In genomic region chr9:66915869-66916785, GRCm38 (mm10) we compare ENCODE assay signal across 11 mouse cellular contexts. TPM values are rescaled to one million over a fixed set of nuclear protein-coding genes. Genes with fewer than 3 reads are reported as not detected.
A peak's percentile ranks its signal among the peaks of the same experiment; 100 is the strongest.
DNase-seq lines count a peak whose midpoint lies in the region; ATAC-seq and TF ChIP-seq lines count a peak whose summit lies in the region.
"Had no signal": no experiment of that assay in that cellular context is flagged by ENCODE, and none has a peak within 500 bp of the region (broad histone marks: within the 10 kb centered on the region; RNA-seq: fewer than 3 reads in every experiment).

No protein-coding gene starts in this region.

- H3K36me3 ChIP-seq in heart, embryonic 10.5 days: peaks cover 4% of the 10 kb centered on the region; the same call in 1 of the 2 replicates
- no peaks in the 10 kb centered on the region for H3K36me3 ChIP-seq in stomach, embryonic 15.5 days
- no peaks in the 10 kb centered on the region for H3K36me3 ChIP-seq in stomach, postnatal 0 days (ENCODE audit: control insufficient read depth, insufficient read depth, low read length)
- H3K36me3 ChIP-seq in liver, embryonic 12.5 days: peaks cover 27% of the 10 kb centered on the region
- no peaks in the 10 kb centered on the region for H3K36me3 ChIP-seq in forebrain, postnatal 0 days (ENCODE audit: insufficient read depth)
- H3K36me3 ChIP-seq: lung, embryonic 15.5 days had no signal

- H3K9ac ChIP-seq in stomach, embryonic 15.5 days: no peak overlapping the region
- H3K9ac ChIP-seq in stomach, postnatal 0 days (ENCODE audit: low read length): no peak overlapping the region
- H3K9ac ChIP-seq in liver, embryonic 12.5 days: peak overlapping the region; percentile 99
- no peak overlapping the region for H3K9ac ChIP-seq in forebrain, postnatal 0 days
- H3K9ac ChIP-seq: lung, embryonic 15.5 days; neural tube, embryonic 13.5 days had no signal

- no peaks in the 10 kb centered on the region for H3K27me3 ChIP-seq in heart, embryonic 10.5 days (ENCODE audit: insufficient read depth, poor library complexity, severe bottlenecking)
- H3K27me3 ChIP-seq in stomach, embryonic 15.5 days (replicated peaks): no peaks in the 10 kb centered on the region
- H3K27me3 ChIP-seq in stomach, postnatal 0 days (ENCODE audit: control insufficient read depth, insufficient read depth, low read length): no peaks in the 10 kb centered on the region
- no peaks in the 10 kb centered on the region for H3K27me3 ChIP-seq in liver, embryonic 12.5 days (replicated peaks)
- no peaks in the 10 kb centered on the region for H3K27me3 ChIP-seq in forebrain, postnatal 0 days (ENCODE audit: insufficient read depth, low read length)
- H3K27me3 ChIP-seq: lung, embryonic 15.5 days; neural tube, embryonic 13.5 days had no signal

- intact Hi-C loops in heart, postnatal 14 days (cut with DNase I): loop anchor here (5.0 kb wide), 1 partner anchor 44 kb away; no protein-coding TSS in a partner anchor

- TF ChIP-seq EP300 in stomach, postnatal 0 days (optimal IDR thresholded peaks at IDR 0.05): no peak

- DNase-seq in heart, embryonic 10.5 days (ENCODE audit: low spot score): no peak
- no peak for DNase-seq in heart, postnatal 14 days
- DNase-seq in stomach, postnatal 0 days (ENCODE audit: low spot score): no peak
- DNase-seq in thymus, postnatal 25 days: peak; percentile 33
- no peak for DNase-seq in urinary bladder, adult 2 months (ENCODE audit: low spot score)
- DNase-seq in forebrain, postnatal 0 days: no peak
- DNase-seq: kidney, postnatal 4 days had no signal

- peaks cover 36% of the 10 kb centered on the region for H3K4me1 ChIP-seq in heart, embryonic 10.5 days
- H3K4me1 ChIP-seq in stomach, embryonic 15.5 days: peaks cover 26% of the 10 kb centered on the region
- H3K4me1 ChIP-seq in stomach, postnatal 0 days (replicated peaks; ENCODE audit: control insufficient read depth, insufficient read depth): no peaks in the 10 kb centered on the region
- peaks cover 85% of the 10 kb centered on the region for H3K4me1 ChIP-seq in liver, embryonic 12.5 days
- peaks cover 8% of the 10 kb centered on the region for H3K4me1 ChIP-seq in forebrain, postnatal 0 days (ENCODE audit: insufficient read depth)

- TF ChIP-seq CTCF in stomach, postnatal 0 days (IDR thresholded peaks at IDR 0.05; ENCODE audit: low read depth): no peak
- no peak for TF ChIP-seq CTCF in forebrain, postnatal 0 days (IDR thresholded peaks at IDR 0.05; ENCODE audit: low read depth)

- 65% methylated on average over 9 of the region's 9 CpGs for WGBS in heart, embryonic 10.5 days
- WGBS in stomach, embryonic 15.5 days: 73% methylated on average over 9 of the region's 9 CpGs
- 73% methylated on average over 9 of the region's 9 CpGs for WGBS in stomach, postnatal 0 days
- WGBS in liver, embryonic 12.5 days (ENCODE audit: insufficient replicate concordance): 18% methylated on average over 9 of the region's 9 CpGs
- WGBS in forebrain, postnatal 0 days: 88% methylated on average over 9 of the region's 9 CpGs

- no peak overlapping the region for H3K4me3 ChIP-seq in heart, embryonic 10.5 days
- no peak overlapping the region for H3K4me3 ChIP-seq in stomach, embryonic 15.5 days (replicated peaks)
- no peak overlapping the region for H3K4me3 ChIP-seq in stomach, postnatal 0 days (ENCODE audit: low read depth, low read length)
- H3K4me3 ChIP-seq in liver, embryonic 12.5 days: peak overlapping the region; percentile 96
- no peak overlapping the region for H3K4me3 ChIP-seq in forebrain, postnatal 0 days (ENCODE audit: low read depth, low read length)
- H3K4me3 ChIP-seq: lung, embryonic 15.5 days; neural tube, embryonic 13.5 days had no signal

- peak overlapping the region; percentile 10 for H3K4me2 ChIP-seq in stomach, embryonic 15.5 days
- no peak overlapping the region for H3K4me2 ChIP-seq in stomach, postnatal 0 days (replicated peaks; ENCODE audit: low read depth)
- peak overlapping the region; percentile 96 for H3K4me2 ChIP-seq in liver, embryonic 12.5 days
- H3K4me2 ChIP-seq in forebrain, postnatal 0 days (ENCODE audit: low read depth): no peak overlapping the region

- no peak for ATAC-seq in stomach, embryonic 15.5 days (ENCODE audit: insufficient read depth, low FRiP score, low read depth)
- ATAC-seq in stomach, postnatal 0 days (ENCODE audit: low FRiP score, low TSS enrichment): no peak
- ATAC-seq in liver, embryonic 12.5 days: peak; percentile 72
- ATAC-seq in forebrain, postnatal 0 days: no peak

- peak overlapping the region; percentile 42; the same call in 1 of the 2 replicates for H3K27ac ChIP-seq in heart, embryonic 10.5 days
- H3K27ac ChIP-seq in stomach, embryonic 15.5 days: peak overlapping the region; percentile 33; the same call in 1 of the 2 replicates
- no peak overlapping the region for H3K27ac ChIP-seq in stomach, postnatal 0 days (replicated peaks)
- H3K27ac ChIP-seq in liver, embryonic 12.5 days: peak overlapping the region; percentile 95
- H3K27ac ChIP-seq in forebrain, postnatal 0 days (ENCODE audit: low read depth, low read length): no peak overlapping the region
- H3K27ac ChIP-seq: neural tube, embryonic 13.5 days had no signal

- no peaks in the 10 kb centered on the region for H3K9me3 ChIP-seq in heart, embryonic 10.5 days
- H3K9me3 ChIP-seq in stomach, embryonic 15.5 days: no peaks in the 10 kb centered on the region
- no peaks in the 10 kb centered on the region for H3K9me3 ChIP-seq in stomach, postnatal 0 days (ENCODE audit: control insufficient read depth, low read length)
- H3K9me3 ChIP-seq in liver, embryonic 12.5 days (replicated peaks): no peaks in the 10 kb centered on the region
- no peaks in the 10 kb centered on the region for H3K9me3 ChIP-seq in forebrain, postnatal 0 days (ENCODE audit: low read length)
- H3K9me3 ChIP-seq: lung, embryonic 15.5 days; neural tube, embryonic 13.5 days had no signal

RNA-seq across cellular contexts. Expression of gene Rab8b, which starts 3.4 kb away (rescaled TPM):
- 21.1 and 21.3 TPM in 2 replicates for polyA plus RNA-seq in heart, embryonic 10.5 days (2016; fragmentation: Nextera tagmentation; extraction: Ambion mirVana)
- total RNA-seq in heart, postnatal 14 days (2021): 10 to 100 TPM; 12.7 to 13.5 TPM
- polyA plus RNA-seq in stomach, embryonic 15.5 days (2015; fragmentation: Nextera tagmentation; extraction: Ambion mirVana): 24.8 and 25.0 TPM in 2 replicates
- polyA plus RNA-seq in stomach, postnatal 0 days (2015; fragmentation: Nextera tagmentation; extraction: Ambion mirVana): 9.2 and 9.4 TPM in 2 replicates
- polyA plus RNA-seq in liver, embryonic 12.5 days (2016; fragmentation: Nextera tagmentation; extraction: Ambion mirVana): 39.4 and 42.2 TPM in 2 replicates
- polyA plus RNA-seq in urinary bladder, adult 2 months (2012; rRNA removed): 18.9 and 20.1 TPM in 2 replicates
- total RNA-seq in forebrain, postnatal 0 days (2014; rRNA removed): 22.2 and 30.7 TPM in 2 replicates
- polyA plus RNA-seq in forebrain, postnatal 0 days (2015; fragmentation: Nextera tagmentation; extraction: Ambion mirVana): 6.0 and 20.7 TPM in 2 replicates

RNA-seq across cellular contexts. Expression of gene Rps27l, which starts 29.8 kb away (rescaled TPM):
- 626 and 705 TPM in 2 replicates for polyA plus RNA-seq in heart, embryonic 10.5 days (2016; fragmentation: Nextera tagmentation; extraction: Ambion mirVana)
- 100 to 1,000 TPM; 179 to 198 TPM for total RNA-seq in heart, postnatal 14 days (2021)
- polyA plus RNA-seq in stomach, embryonic 15.5 days (2015; fragmentation: Nextera tagmentation; extraction: Ambion mirVana): 840 and 853 TPM in 2 replicates
- 768 and 843 TPM in 2 replicates for polyA plus RNA-seq in stomach, postnatal 0 days (2015; fragmentation: Nextera tagmentation; extraction: Ambion mirVana)
- 702 and 744 TPM in 2 replicates for polyA plus RNA-seq in liver, embryonic 12.5 days (2016; fragmentation: Nextera tagmentation; extraction: Ambion mirVana)
- polyA plus RNA-seq in urinary bladder, adult 2 months (2012; rRNA removed): 270 and 343 TPM in 2 replicates
- total RNA-seq in forebrain, postnatal 0 days (2014; rRNA removed): 129 and 139 TPM in 2 replicates
- polyA plus RNA-seq in forebrain, postnatal 0 days (2015; fragmentation: Nextera tagmentation; extraction: Ambion mirVana): 208 and 277 TPM in 2 replicates

RNA-seq across cellular contexts. Expression of gene Lactb, which starts 59.2 kb away (rescaled TPM):
- polyA plus RNA-seq in heart, embryonic 10.5 days (2016; fragmentation: Nextera tagmentation; extraction: Ambion mirVana): 10.1 and 11.4 TPM in 2 replicates
- total RNA-seq in heart, postnatal 14 days (2021): 10 to 100 TPM; 22.6 to 23.8 TPM
- 9.5 and 10.5 TPM in 2 replicates for polyA plus RNA-seq in stomach, embryonic 15.5 days (2015; fragmentation: Nextera tagmentation; extraction: Ambion mirVana)
- 11.8 and 12.2 TPM in 2 replicates for polyA plus RNA-seq in stomach, postnatal 0 days (2015; fragmentation: Nextera tagmentation; extraction: Ambion mirVana)
- polyA plus RNA-seq in liver, embryonic 12.5 days (2016; fragmentation: Nextera tagmentation; extraction: Ambion mirVana): 8.9 and 9.4 TPM in 2 replicates
- 15.0 and 17.1 TPM in 2 replicates for polyA plus RNA-seq in urinary bladder, adult 2 months (2012; rRNA removed)
- 20.3 and 20.7 TPM in 2 replicates for total RNA-seq in forebrain, postnatal 0 days (2014; rRNA removed)
- 9.9 and 12.2 TPM in 2 replicates for polyA plus RNA-seq in forebrain, postnatal 0 days (2015; fragmentation: Nextera tagmentation; extraction: Ambion mirVana)

Comparison
In these comparisons a context has a peak if more than half of its experiments do, and no peak if none do; other contexts are left out.
1. H3K27ac ChIP-seq: peak in heart, embryonic 10.5 days (single experiment), stomach, embryonic 15.5 days (single experiment) and liver, embryonic 12.5 days (single experiment); none in stomach, postnatal 0 days (single experiment) and forebrain, postnatal 0 days (single experiment).
2. H3K4me2 ChIP-seq: peak in stomach, embryonic 15.5 days (single experiment) and liver, embryonic 12.5 days (single experiment); none in stomach, postnatal 0 days (single experiment) and forebrain, postnatal 0 days (single experiment).